Mouse (Mus musculus): Measurements from ENCODE around the gene Ttc32. TPM values are rescaled to one million over a fixed set of nuclear protein-coding genes. Genes with fewer than 3 reads are reported as not detected.
"Not testable (repeated sequence)": the region's sequence is repeated elsewhere in the genome, so short reads cannot be mapped to it uniquely, and the experiment has no call there.

Ttc32 gene
- polyA plus RNA-seq, 1 experiment from 2014 or later: 16.7 TPM

DNA sequence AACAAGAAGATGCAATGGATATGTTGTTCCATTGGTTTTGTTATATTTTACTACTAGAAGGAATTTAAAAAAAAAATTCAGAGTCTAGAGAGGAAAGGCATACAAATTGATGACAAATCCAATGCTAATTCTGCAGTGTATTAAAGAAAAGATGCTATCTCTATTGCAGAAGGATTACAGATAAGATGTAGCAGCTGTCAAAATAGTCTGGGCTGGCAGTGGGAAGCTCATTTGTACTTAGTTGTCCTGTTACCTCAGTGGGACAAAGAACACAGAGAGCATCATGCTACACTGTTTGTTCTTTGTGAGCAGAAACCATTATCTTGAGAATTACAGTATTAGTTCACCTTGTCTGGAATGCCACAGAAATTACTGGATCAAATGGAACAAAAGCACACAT lies 3.0 kb upstream of the Ttc32 start:
- H3K4me1 ChIP-seq (ENCODE audit: insufficient read depth, low read depth, low read length): no peaks in the 10 kb centered on the region
- H3K4me2 ChIP-seq (replicated peaks; ENCODE audit: low read depth, low read length): no peak overlapping the region
- no peak overlapping the region for H3K4me3 ChIP-seq (ENCODE audit: low read depth, low read length)
- no peaks in the 10 kb centered on the region for H3K36me3 ChIP-seq (ENCODE audit: insufficient read depth, low read length)
- H3K27ac ChIP-seq (ENCODE audit: low read length): no peak overlapping the region
- no peaks in the 10 kb centered on the region for H3K9me3 ChIP-seq (ENCODE audit: low read length)
- no peak for TF ChIP-seq EP300 (IDR thresholded peaks at IDR 0.05)
- TF ChIP-seq CTCF (IDR thresholded peaks at IDR 0.05): no peak
- no peak for ATAC-seq
- H3K27me3 ChIP-seq (replicated peaks; ENCODE audit: insufficient read depth, low read length): no peaks in the 10 kb centered on the region
- H3K9ac ChIP-seq (replicated peaks; ENCODE audit: low read depth): no peak overlapping the region
- DNase-seq (ENCODE audit: low spot score): no peak

DNA sequence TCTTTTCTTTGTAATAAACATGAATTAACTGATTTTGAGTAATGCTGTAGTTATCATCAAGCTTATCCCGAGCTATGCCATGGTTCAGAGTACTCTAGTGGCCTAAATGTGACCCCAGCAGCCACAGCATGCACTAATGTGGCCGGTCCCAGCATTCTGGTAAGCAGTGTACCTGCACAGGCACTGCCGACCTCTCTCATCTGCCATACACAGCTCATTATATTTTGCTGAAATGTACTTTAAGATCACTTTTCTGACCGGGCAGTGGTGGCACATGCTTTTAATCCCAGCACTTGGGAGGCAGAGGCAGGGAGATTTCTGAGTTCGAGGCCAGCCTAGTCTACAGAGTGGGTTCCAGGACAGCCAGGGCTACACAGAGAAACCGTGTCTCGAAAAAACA lies 981 bp upstream of the Ttc32 start:
- not testable (repeated sequence) for H3K4me2 ChIP-seq (replicated peaks; ENCODE audit: low read depth, low read length); H3K4me1 ChIP-seq (ENCODE audit: insufficient read depth, low read depth, low read length); H3K9me3 ChIP-seq (ENCODE audit: low read length); H3K27me3 ChIP-seq (replicated peaks; ENCODE audit: insufficient read depth, low read length); H3K36me3 ChIP-seq (ENCODE audit: insufficient read depth, low read length); DNase-seq (ENCODE audit: low spot score); H3K9ac ChIP-seq (replicated peaks; ENCODE audit: low read depth); ATAC-seq; H3K27ac ChIP-seq (ENCODE audit: low read length); H3K4me3 ChIP-seq (ENCODE audit: low read depth, low read length)
- 88% methylated on average over 7 of the region's 7 CpGs for WGBS

DNA sequence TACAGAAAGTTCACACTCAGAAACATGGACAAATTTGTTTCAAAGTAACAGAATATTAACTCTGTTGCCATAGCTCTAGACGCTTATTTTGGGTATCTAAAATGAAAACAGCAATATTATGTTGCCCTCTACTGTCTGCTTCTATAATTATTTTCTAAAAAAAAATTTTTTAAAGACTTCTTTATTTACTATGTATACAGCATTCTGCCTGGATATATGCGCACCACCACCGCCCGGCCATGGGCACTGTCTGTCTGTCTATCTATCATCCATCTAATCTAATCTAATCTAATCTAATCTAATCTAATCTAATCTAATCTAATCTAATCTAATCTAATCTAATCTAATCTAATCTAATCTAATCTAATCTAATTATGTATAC lies 300 bp upstream of the Ttc32 start:
- H3K9me3 ChIP-seq (ENCODE audit: low read length): no peaks in the 10 kb centered on the region
- peak overlapping the region; percentile 73; the same call in 1 of the 2 replicates for H3K4me2 ChIP-seq (replicated peaks; ENCODE audit: low read depth, low read length)
- H3K36me3 ChIP-seq (ENCODE audit: insufficient read depth, low read length): no peaks in the 10 kb centered on the region
- peak overlapping the region; percentile 100 for H3K27ac ChIP-seq (ENCODE audit: low read length)
- DNase-seq (ENCODE audit: low spot score) (peak; percentile 58), ATAC-seq (peak; percentile 16)
- TF ChIP-seq EP300 (IDR thresholded peaks at IDR 0.05): no peak
- no peak for TF ChIP-seq CTCF (IDR thresholded peaks at IDR 0.05)
- H3K27me3 ChIP-seq (replicated peaks; ENCODE audit: insufficient read depth, low read length): no peaks in the 10 kb centered on the region
- H3K4me3 ChIP-seq (ENCODE audit: low read depth, low read length): peak overlapping the region; percentile 58
- no peaks in the 10 kb centered on the region for H3K4me1 ChIP-seq (ENCODE audit: insufficient read depth, low read depth, low read length)
- WGBS: 25% methylated on average over 4 of the region's 4 CpGs
- H3K9ac ChIP-seq (replicated peaks; ENCODE audit: low read depth): peak overlapping the region; percentile 86

DNA sequence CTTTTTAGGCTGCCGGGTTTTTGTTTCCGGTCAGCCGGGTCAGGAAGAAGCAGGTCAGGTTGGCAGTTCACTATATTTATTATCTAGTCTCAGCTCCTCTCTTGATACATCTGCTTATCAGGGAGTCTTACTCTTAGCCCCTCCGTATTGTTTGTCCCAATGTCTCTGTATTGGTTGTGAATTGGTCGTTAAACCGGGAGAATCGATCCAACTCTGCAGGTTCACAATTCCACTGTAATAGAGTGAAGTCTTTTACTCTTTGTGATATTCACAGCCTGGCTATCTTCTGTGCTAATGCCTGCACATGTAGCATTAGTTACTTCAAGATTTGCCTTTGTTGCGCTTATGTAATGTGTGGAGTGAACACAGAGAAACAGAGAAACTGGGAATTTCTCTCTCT lies 1.4 kb downstream of the Ttc32 start:
- H3K36me3 ChIP-seq (ENCODE audit: insufficient read depth, low read length): no peaks in the 10 kb centered on the region
- peak overlapping the region; percentile 100 for H3K27ac ChIP-seq (ENCODE audit: low read length)
- no peaks in the 10 kb centered on the region for H3K9me3 ChIP-seq (ENCODE audit: low read length)
- peak overlapping the region; percentile 86 for H3K9ac ChIP-seq (replicated peaks; ENCODE audit: low read depth)
- no peaks in the 10 kb centered on the region for H3K27me3 ChIP-seq (replicated peaks; ENCODE audit: insufficient read depth, low read length)
- DNase-seq (ENCODE audit: low spot score): no peak
- ATAC-seq: no peak
- H3K4me3 ChIP-seq (ENCODE audit: low read depth, low read length): peak overlapping the region; percentile 58
- H3K4me2 ChIP-seq (replicated peaks; ENCODE audit: low read depth, low read length): peak overlapping the region; percentile 73
- TF ChIP-seq EP300 (IDR thresholded peaks at IDR 0.05) (no peak), CTCF (IDR thresholded peaks at IDR 0.05) (no peak)
- 57% methylated on average over 8 of the region's 8 CpGs for WGBS
- H3K4me1 ChIP-seq (ENCODE audit: insufficient read depth, low read depth, low read length): no peaks in the 10 kb centered on the region

DNA sequence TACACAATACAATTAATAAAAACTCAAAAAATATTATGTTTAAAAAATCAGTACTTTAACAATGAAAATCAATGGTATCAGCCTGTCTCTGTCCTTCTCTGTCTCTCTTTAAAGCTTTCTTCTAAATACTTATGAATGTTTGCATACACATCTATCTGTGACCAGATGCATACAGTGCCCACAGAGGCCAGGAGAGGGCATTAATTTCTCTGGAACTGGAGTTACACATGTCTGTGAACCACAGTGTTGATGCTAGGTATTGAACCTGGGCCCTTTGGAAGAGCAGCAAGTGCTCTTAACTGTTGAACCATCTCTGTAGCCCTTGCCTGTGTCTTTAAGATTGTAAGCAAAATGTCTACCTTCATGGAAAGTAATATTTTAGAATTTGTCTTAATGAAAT lies 3.3 kb downstream of the Ttc32 start:
- no peak overlapping the region for H3K9ac ChIP-seq (replicated peaks; ENCODE audit: low read depth)
- H3K4me3 ChIP-seq (ENCODE audit: low read depth, low read length): no peak overlapping the region
- ATAC-seq: no peak
- DNase-seq (ENCODE audit: low spot score): no peak
- no peak overlapping the region for H3K27ac ChIP-seq (ENCODE audit: low read length)
- H3K4me2 ChIP-seq (replicated peaks; ENCODE audit: low read depth, low read length): no peak overlapping the region
- TF ChIP-seq EP300 (IDR thresholded peaks at IDR 0.05) (no peak), CTCF (IDR thresholded peaks at IDR 0.05) (peak; percentile 41)
- H3K9me3 ChIP-seq (ENCODE audit: low read length): no peaks in the 10 kb centered on the region
- no peaks in the 10 kb centered on the region for H3K36me3 ChIP-seq (ENCODE audit: insufficient read depth, low read length)
- no peaks in the 10 kb centered on the region for H3K27me3 ChIP-seq (replicated peaks; ENCODE audit: insufficient read depth, low read length)
- H3K4me1 ChIP-seq (ENCODE audit: insufficient read depth, low read depth, low read length): no peaks in the 10 kb centered on the region

DNA sequence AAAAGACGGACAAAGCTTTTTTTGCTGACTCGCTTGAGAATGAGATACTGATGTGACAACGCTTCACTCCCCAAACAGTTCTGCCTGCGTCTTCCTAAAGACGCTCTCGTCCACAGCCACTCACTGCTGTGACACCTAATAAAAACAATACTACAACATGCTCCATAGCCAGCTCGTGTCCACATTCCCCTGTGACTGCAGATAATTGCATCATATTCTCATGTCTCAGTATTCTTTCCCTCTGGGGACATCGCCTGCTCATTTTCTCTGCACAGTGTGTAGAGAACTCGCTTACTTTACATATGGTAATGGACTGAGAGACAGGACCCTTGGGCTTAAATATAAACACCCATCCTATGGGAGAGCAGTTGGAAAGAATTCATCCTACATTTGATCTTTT lies 6.6 kb downstream of the Ttc32 start:
- Histone ChIP-seq H3K9me3 (ENCODE audit: low read length) (no peaks in the 10 kb centered on the region), H3K27me3 (replicated peaks; ENCODE audit: insufficient read depth, low read length) (no peaks in the 10 kb centered on the region), H3K36me3 (ENCODE audit: insufficient read depth, low read length) (no peaks in the 10 kb centered on the region), H3K4me1 (ENCODE audit: insufficient read depth, low read depth, low read length) (no peaks in the 10 kb centered on the region), H3K27ac (ENCODE audit: low read length) (no peak overlapping the region), H3K4me2 (replicated peaks; ENCODE audit: low read depth, low read length) (no peak overlapping the region), H3K4me3 (ENCODE audit: low read depth, low read length) (no peak overlapping the region), H3K9ac (replicated peaks; ENCODE audit: low read depth) (no peak overlapping the region)
- DNase-seq (ENCODE audit: low spot score) (peak; percentile 79), ATAC-seq (peak; percentile 74)
- TF ChIP-seq EP300 (IDR thresholded peaks at IDR 0.05) (no peak), CTCF (IDR thresholded peaks at IDR 0.05) (no peak)
- WGBS: 55% methylated on average over 9 of the region's 9 CpGs

DNA sequence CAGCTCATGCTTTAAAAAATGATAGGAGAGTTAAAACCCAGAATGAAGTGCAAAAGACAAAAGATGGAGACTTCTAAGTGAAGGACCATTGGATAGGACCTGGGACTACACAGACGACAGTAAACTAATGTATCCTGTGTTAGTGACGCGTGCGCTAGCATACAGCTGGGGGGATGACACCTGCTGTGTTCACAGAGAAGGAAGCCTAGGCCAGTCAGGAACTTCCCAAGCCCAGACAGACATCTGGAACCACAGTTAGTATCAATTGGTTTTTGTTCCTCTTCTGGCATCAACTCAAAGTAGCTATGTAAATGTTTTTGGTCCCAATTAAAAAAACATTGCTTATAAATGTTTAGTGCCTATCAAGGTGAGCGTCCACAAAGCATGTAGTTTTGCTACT lies 10.4 kb downstream of the Ttc32 start:
- Histone ChIP-seq H3K4me3 (ENCODE audit: low read depth, low read length) (no peak overlapping the region), H3K9me3 (ENCODE audit: low read length) (no peaks in the 10 kb centered on the region), H3K4me2 (replicated peaks; ENCODE audit: low read depth, low read length) (no peak overlapping the region), H3K9ac (replicated peaks; ENCODE audit: low read depth) (no peak overlapping the region), H3K36me3 (ENCODE audit: insufficient read depth, low read length) (0 out of 2 replicates have a peak, but pooled peaks cover 4% of the 10 kb centered on the region), H3K27ac (ENCODE audit: low read length) (no peak overlapping the region), H3K27me3 (replicated peaks; ENCODE audit: insufficient read depth, low read length) (no peaks in the 10 kb centered on the region), H3K4me1 (ENCODE audit: insufficient read depth, low read depth, low read length) (no peaks in the 10 kb centered on the region)
- no peak for TF ChIP-seq CTCF (IDR thresholded peaks at IDR 0.05)
- TF ChIP-seq EP300 (IDR thresholded peaks at IDR 0.05): no peak
- ATAC-seq: no peak
- DNase-seq (ENCODE audit: low spot score): no peak
- 83% methylated on average over 5 of the region's 5 CpGs for WGBS

Data from lung, postnatal 0 days (tissue).